Mouse (Mus musculus): ENCODE results near the gene Nbas. TPM values are rescaled to one million over a fixed set of nuclear protein-coding genes. Genes with fewer than 3 reads are reported as not detected.

Nbas gene
- polyA plus RNA-seq, 1 experiment from 2014 or later, result 8.0 TPM

DNA sequence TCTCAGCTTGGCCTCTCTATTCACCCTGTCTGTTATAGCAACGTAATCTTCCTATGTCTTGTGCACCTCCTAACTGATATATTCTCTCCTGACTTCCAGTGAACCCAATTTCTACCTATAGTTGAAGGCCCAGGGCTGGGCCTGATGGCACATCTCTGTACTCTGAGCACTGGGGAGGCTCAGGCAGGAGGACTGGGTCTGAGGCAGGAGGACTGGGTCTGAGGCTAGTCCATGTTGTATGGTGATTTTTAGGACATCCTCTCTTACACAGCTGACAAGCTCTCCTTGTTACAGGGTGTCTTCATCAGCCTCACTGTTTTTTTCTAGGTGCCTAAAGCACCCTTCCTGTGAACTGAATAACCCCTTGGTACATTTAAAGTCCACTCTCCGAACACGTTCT is 521 bp upstream of the Nbas start:
- Histone ChIP-seq H3K4me1 (replicated peaks; ENCODE audit: insufficient read depth, low read length) (peaks cover 6% of the 10 kb centered on the region; the same call in 1 of the 2 replicates), H3K4me3 (replicated peaks; ENCODE audit: low read depth, low read length) (peak overlapping the region; percentile 85), H3K27me3 (ENCODE audit: insufficient read depth, low read length) (no peaks in the 10 kb centered on the region), H3K9me3 (replicated peaks; ENCODE audit: low read length) (no peaks in the 10 kb centered on the region), H3K36me3 (ENCODE audit: insufficient read depth, low read length) (0 out of 2 replicates have a peak, but pooled peaks cover 4% of the 10 kb centered on the region), H3K4me2 (ENCODE audit: low read length) (peak overlapping the region; percentile 78), H3K27ac (no peak overlapping the region), H3K9ac (ENCODE audit: low read depth, low read length) (peak overlapping the region; percentile 77)
- ATAC-seq (replicated peaks; ENCODE audit: low FRiP score, low read depth) (0 out of 2 replicates have a peak, but pooled peaks have one; percentile 5), DNase-seq (ENCODE audit: low spot score) (no peak)
- TF ChIP-seq CTCF (IDR thresholded peaks at IDR 0.05; ENCODE audit: low read depth), result no peak
- 38% methylated on average over 3 of the region's 3 CpGs for WGBS

DNA sequence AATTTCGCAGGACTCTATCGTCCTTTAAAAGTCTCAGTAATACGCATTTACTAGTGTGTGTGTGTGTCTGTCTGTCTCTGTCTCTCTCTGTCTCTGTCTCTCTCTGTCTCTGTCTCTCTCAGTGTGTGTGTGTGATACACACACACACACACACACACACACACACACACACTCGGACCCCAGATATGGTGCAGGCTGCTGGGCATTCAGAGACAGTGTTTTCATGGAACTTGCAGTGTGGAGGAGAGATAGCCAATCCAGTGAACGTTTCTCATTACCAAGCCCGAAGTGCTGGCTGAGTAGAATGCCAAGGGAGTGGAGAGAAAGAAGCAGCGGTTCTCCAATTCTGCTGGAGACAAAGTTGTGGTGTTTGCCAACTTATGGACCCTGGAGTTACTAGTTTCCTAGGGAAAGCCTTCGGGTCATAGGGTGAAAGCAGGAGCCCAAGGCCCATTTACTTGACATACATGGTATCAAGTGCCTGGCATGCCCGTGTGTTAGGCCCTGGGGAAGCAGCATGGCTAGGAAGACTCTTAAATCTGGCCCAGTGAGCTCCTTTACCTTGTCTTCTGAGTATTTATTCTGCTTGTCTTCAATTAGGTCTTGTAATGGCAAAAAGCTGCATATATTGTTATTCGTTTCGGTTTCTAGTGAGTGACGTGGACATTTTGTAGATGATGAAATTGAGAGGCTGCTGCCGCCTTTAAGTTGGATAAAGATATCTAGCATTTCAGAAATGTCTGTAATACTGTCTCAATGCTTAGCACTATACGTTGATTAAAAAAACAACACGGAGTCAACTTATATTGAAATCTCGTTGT is 847 bp downstream of the Nbas start:
- Histone ChIP-seq H3K9me3 (replicated peaks; ENCODE audit: low read length) (no peaks in the 10 kb centered on the region), H3K4me1 (replicated peaks; ENCODE audit: insufficient read depth, low read length) (peaks cover 6% of the 10 kb centered on the region; the same call in 1 of the 2 replicates), H3K36me3 (ENCODE audit: insufficient read depth, low read length) (0 out of 2 replicates have a peak, but pooled peaks cover 4% of the 10 kb centered on the region), H3K9ac (ENCODE audit: low read depth, low read length) (peak overlapping the region; percentile 77), H3K4me3 (replicated peaks; ENCODE audit: low read depth, low read length) (peak overlapping the region; percentile 85), H3K27ac (no peak overlapping the region), H3K4me2 (ENCODE audit: low read length) (peak overlapping the region; percentile 78), H3K27me3 (ENCODE audit: insufficient read depth, low read length) (no peaks in the 10 kb centered on the region)
- ATAC-seq (replicated peaks; ENCODE audit: low FRiP score, low read depth) (no peak), DNase-seq (ENCODE audit: low spot score) (peak; percentile 8)
- TF ChIP-seq CTCF (IDR thresholded peaks at IDR 0.05; ENCODE audit: low read depth), result no peak
- WGBS, result 49% methylated on average over 16 of the region's 16 CpGs

DNA sequence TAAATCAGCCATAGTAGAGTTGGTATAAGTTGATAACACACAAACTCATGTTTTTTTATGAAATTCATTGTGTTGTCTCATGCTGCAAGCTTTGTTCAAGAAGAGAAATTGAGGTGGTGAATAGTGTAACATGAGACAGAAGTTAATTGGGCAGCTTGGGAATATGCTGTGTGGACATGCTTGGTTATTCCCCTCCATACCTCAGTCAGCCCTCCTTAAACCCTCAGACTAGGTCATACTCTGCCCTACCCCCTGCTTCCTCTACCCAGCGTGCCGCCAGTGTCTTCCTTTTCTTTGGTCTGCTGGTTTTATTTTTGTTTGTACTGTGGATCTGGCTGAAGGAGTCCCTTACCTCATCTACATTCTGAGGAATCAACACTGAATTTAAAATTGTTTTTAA is 22.5 kb downstream of the Nbas start:
- Histone ChIP-seq H3K9ac (ENCODE audit: low read depth, low read length) (no peak overlapping the region), H3K27me3 (ENCODE audit: insufficient read depth, low read length) (no peaks in the 10 kb centered on the region), H3K9me3 (replicated peaks; ENCODE audit: low read length) (no peaks in the 10 kb centered on the region), H3K4me2 (ENCODE audit: low read length) (no peak overlapping the region), H3K4me3 (replicated peaks; ENCODE audit: low read depth, low read length) (no peak overlapping the region), H3K27ac (no peak overlapping the region), H3K36me3 (ENCODE audit: insufficient read depth, low read length) (no peaks in the 10 kb centered on the region), H3K4me1 (replicated peaks; ENCODE audit: insufficient read depth, low read length) (no peaks in the 10 kb centered on the region)
- ATAC-seq (replicated peaks; ENCODE audit: low FRiP score, low read depth) (no peak), DNase-seq (ENCODE audit: low spot score) (no peak)
- TF ChIP-seq CTCF (IDR thresholded peaks at IDR 0.05; ENCODE audit: low read depth), result no peak
- 69% methylated on average over 2 of the region's 2 CpGs for WGBS

- ATAC-seq (replicated peaks; ENCODE audit: low FRiP score, low read depth), result 0 out of 2 replicates have a peak, but pooled peaks have one; percentile 13
- Histone ChIP-seq H3K4me1 (replicated peaks; ENCODE audit: insufficient read depth, low read length) (no peaks in the 10 kb centered on the region), H3K4me3 (replicated peaks; ENCODE audit: low read depth, low read length) (no peak overlapping the region), H3K36me3 (ENCODE audit: insufficient read depth, low read length) (no peaks in the 10 kb centered on the region), H3K4me2 (ENCODE audit: low read length) (no peak overlapping the region), H3K9me3 (replicated peaks; ENCODE audit: low read length) (no peaks in the 10 kb centered on the region), H3K27ac (no peak overlapping the region), H3K27me3 (ENCODE audit: insufficient read depth, low read length) (no peaks in the 10 kb centered on the region), H3K9ac (ENCODE audit: low read depth, low read length) (no peak overlapping the region)
- TF ChIP-seq CTCF (IDR thresholded peaks at IDR 0.05; ENCODE audit: low read depth), result peak; percentile 62
- DNase-seq (ENCODE audit: low spot score), result peak; percentile 73
- 33% methylated on average over 3 of the region's 3 CpGs for WGBS
Observed at GRCm38 (mm10) chr12:13293421-13293881, 24.5 kb downstream of the Nbas start.

DNA sequence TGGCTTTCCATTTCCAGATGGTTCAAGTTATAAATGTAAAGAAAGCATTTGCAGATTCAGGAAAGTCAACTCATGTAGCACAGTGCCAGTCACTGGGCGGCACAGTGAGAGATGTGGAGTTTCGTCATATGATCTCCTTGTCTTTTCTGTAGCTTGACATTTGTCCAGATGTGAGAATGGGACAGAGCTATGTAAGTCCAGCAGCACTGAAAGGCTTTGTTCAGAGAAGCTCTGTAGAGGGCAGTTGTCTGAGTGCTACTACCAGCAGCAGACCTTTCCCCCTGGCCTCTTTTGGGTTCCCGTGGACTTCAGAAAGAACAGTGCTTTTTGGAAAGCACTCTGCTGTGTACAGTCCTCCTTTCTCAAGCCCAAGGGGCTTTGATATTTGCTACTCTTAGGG is 34.1 kb downstream of the Nbas start:
- Histone ChIP-seq H3K9ac (ENCODE audit: low read depth, low read length) (no peak overlapping the region), H3K4me2 (ENCODE audit: low read length) (no peak overlapping the region), H3K9me3 (replicated peaks; ENCODE audit: low read length) (no peaks in the 10 kb centered on the region), H3K27me3 (ENCODE audit: insufficient read depth, low read length) (no peaks in the 10 kb centered on the region), H3K4me3 (replicated peaks; ENCODE audit: low read depth, low read length) (no peak overlapping the region), H3K27ac (no peak overlapping the region), H3K36me3 (ENCODE audit: insufficient read depth, low read length) (0 out of 2 replicates have a peak, but pooled peaks cover 8% of the 10 kb centered on the region), H3K4me1 (replicated peaks; ENCODE audit: insufficient read depth, low read length) (no peaks in the 10 kb centered on the region)
- no peak for DNase-seq (ENCODE audit: low spot score)
- no peak for TF ChIP-seq CTCF (IDR thresholded peaks at IDR 0.05; ENCODE audit: low read depth)
- WGBS, result 85% methylated on average over 3 of the region's 3 CpGs
- ATAC-seq (replicated peaks; ENCODE audit: low FRiP score, low read depth), result no peak

- Histone ChIP-seq H3K27ac (no peak overlapping the region), H3K4me1 (replicated peaks; ENCODE audit: insufficient read depth, low read length) (no peaks in the 10 kb centered on the region), H3K4me3 (replicated peaks; ENCODE audit: low read depth, low read length) (no peak overlapping the region), H3K36me3 (ENCODE audit: insufficient read depth, low read length) (0 out of 2 replicates have a peak, but pooled peaks cover 6% of the 10 kb centered on the region), H3K4me2 (ENCODE audit: low read length) (no peak overlapping the region), H3K9ac (ENCODE audit: low read depth, low read length) (no peak overlapping the region), H3K9me3 (replicated peaks; ENCODE audit: low read length) (no peaks in the 10 kb centered on the region), H3K27me3 (ENCODE audit: insufficient read depth, low read length) (no peaks in the 10 kb centered on the region)
- no peak for DNase-seq (ENCODE audit: low spot score)
- no peak for TF ChIP-seq CTCF (IDR thresholded peaks at IDR 0.05; ENCODE audit: low read depth)
- ATAC-seq (replicated peaks; ENCODE audit: low FRiP score, low read depth), result no peak
- 93% methylated on average over 2 of the region's 2 CpGs for WGBS
Observed at GRCm38 (mm10) chr12:13313966-13314365, 45.0 kb downstream of the Nbas start.
